Mouse (Mus musculus) C2C12 (cell line): Measurements from ENCODE around the gene Lman1l. TPM values are rescaled to one million over a fixed set of nuclear protein-coding genes. Genes with fewer than 3 reads are reported as not detected.

Experiments used
- H3K27me3 ChIP-seq: one replicate; pipeline ENCODE4 v1.6.1; 2011; ENCODE audit not compliant: control insufficient read depth, insufficient read depth, insufficient read length
- H3K36me3 ChIP-seq: one replicate; pipeline ENCODE4 v1.6.1; 2011; ENCODE audit not compliant: control insufficient read depth, insufficient read depth
- H3K4me3 ChIP-seq: one replicate; pipeline ENCODE4 v1.5.1; 2011; ENCODE audit warnings: mild to moderate bottlenecking, control low read depth; ENCODE audit not compliant: poor library complexity, insufficient read depth, severe bottlenecking
- H3K79me2 ChIP-seq: one replicate; pipeline ENCODE4 v1.6.1; 2011; ENCODE audit not compliant: control insufficient read depth, insufficient read depth
- H3K79me3 ChIP-seq: one replicate; pipeline ENCODE4 v1.6.1; 2011; ENCODE audit warnings: low read depth, control low read depth
- H3ac ChIP-seq: one replicate; pipeline ENCODE3; 2011; ENCODE audit warnings: low read depth; ENCODE audit not compliant: control insufficient read depth, insufficient read length
- CEBPB ChIP-seq: IDR thresholded peaks from one replicate; pipeline ENCODE4 v1.6.1; 2011; ENCODE audit warnings: low read depth, mild to moderate bottlenecking, control low read depth, moderate library complexity
- CTCF ChIP-seq: IDR thresholded peaks from one replicate; pipeline ENCODE4 v1.5.1; 2011; ENCODE audit not compliant: control insufficient read depth, insufficient read depth, insufficient read length
- FOSL1 ChIP-seq: IDR thresholded peaks from one replicate; pipeline ENCODE4 v1.8.0; 2011; ENCODE audit warnings: mild to moderate bottlenecking, low read length; ENCODE audit not compliant: poor library complexity, insufficient read depth, severe bottlenecking
- MAX ChIP-seq: IDR thresholded peaks from one replicate; pipeline ENCODE4 v1.6.1; 2011; ENCODE audit warnings: mild to moderate bottlenecking, control low read depth
- MYOD1 ChIP-seq: IDR thresholded peaks from one replicate; pipeline ENCODE4 v1.6.1; 2011; ENCODE audit warnings: low read depth; ENCODE audit not compliant: control insufficient read depth, insufficient read length
- MYOG ChIP-seq: IDR thresholded peaks from one replicate; pipeline ENCODE4 v1.6.1; 2011; ENCODE audit not compliant: control insufficient read depth, insufficient read length; ENCODE audit errors: extremely low read depth
- USF1 ChIP-seq: IDR thresholded peaks from one replicate; pipeline ENCODE4 v1.6.1; 2011; ENCODE audit warnings: low read depth, mild to moderate bottlenecking, control low read depth, moderate library complexity
- polyA plus RNA-seq: library from polyadenylated mRNA; unstranded; fragments of >200 nt; fragmentation: generic; extraction: Trizol; gene quantifications from one replicate; pipeline ENCODE4 v1.2.1, GENCODE M21; 2012; ENCODE audit warnings: missing spikeins

Gene Lman1l
- polyA plus RNA-seq, 1 experiment: 0.68 TPM

- Histone ChIP-seq H3K27me3 (no peaks in the 10 kb centered on the region), H3K79me3 (peaks cover 50% of the 10 kb centered on the region), H3K79me2 (peaks cover 59% of the 10 kb centered on the region), H3ac (peak overlapping the region; percentile 98), H3K4me3 (peak overlapping the region; percentile 79), H3K36me3 (peaks cover 7% of the 10 kb centered on the region)
- TF ChIP-seq FOSL1: no peak
- TF ChIP-seq MAX: no peak
- no peak for TF ChIP-seq CEBPB
- TF ChIP-seq USF1: no peak
- no peak for TF ChIP-seq MYOD1
- no peak for TF ChIP-seq MYOG
- TF ChIP-seq CTCF: no peak
Measured at GRCm38 (mm10) chr9:57644442-57644943, 23.9 kb upstream of the Lman1l start.

DNA sequence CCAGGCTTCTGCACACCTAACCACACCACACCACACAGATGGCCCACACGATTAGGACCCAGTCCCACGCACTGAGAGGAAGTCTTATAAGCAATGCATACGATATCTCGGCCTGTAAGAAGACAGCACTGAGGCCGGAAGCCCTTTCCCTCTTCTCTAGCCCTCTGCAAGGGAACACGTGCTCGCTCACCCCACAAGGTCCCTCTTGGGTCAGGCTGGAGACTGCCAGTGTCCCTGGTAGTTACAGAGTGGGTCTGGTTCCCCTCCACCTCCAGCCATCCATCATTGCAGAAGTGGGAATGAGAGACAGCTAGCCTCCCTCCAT is 23.2 kb upstream of the Lman1l start:
- Histone ChIP-seq H3K4me3 (no peak overlapping the region), H3K79me2 (peaks cover 66% of the 10 kb centered on the region), H3ac (peak overlapping the region; percentile 19), H3K36me3 (peaks cover 7% of the 10 kb centered on the region), H3K27me3 (no peaks in the 10 kb centered on the region), H3K79me3 (peaks cover 57% of the 10 kb centered on the region)
- TF ChIP-seq MYOD1: no peak
- TF ChIP-seq CEBPB: no peak
- TF ChIP-seq FOSL1: no peak
- no peak for TF ChIP-seq CTCF
- no peak for TF ChIP-seq MAX
- TF ChIP-seq USF1: no peak
- no peak for TF ChIP-seq MYOG

- H3K4me3 ChIP-seq: no peak overlapping the region
- H3K79me2 ChIP-seq: peaks cover 71% of the 10 kb centered on the region
- H3K79me3 ChIP-seq: peaks cover 62% of the 10 kb centered on the region
- H3ac ChIP-seq: peak overlapping the region; percentile 19
- H3K27me3 ChIP-seq: no peaks in the 10 kb centered on the region
- TF ChIP-seq CEBPB: no peak
- no peak for TF ChIP-seq FOSL1
- no peak for TF ChIP-seq USF1
- TF ChIP-seq MYOG: no peak
- H3K36me3 ChIP-seq: peaks cover 7% of the 10 kb centered on the region
Measured at GRCm38 (mm10) chr9:57643169-57643855, 22.7 kb upstream of the Lman1l start.

- Histone ChIP-seq H3K4me3 (no peak overlapping the region), H3K27me3 (no peaks in the 10 kb centered on the region), H3K79me3 (peaks cover 75% of the 10 kb centered on the region), H3K79me2 (peaks cover 84% of the 10 kb centered on the region), H3ac (no peak overlapping the region), H3K36me3 (peaks cover 7% of the 10 kb centered on the region)
- TF ChIP-seq MAX (no peak), CTCF (no peak), USF1 (no peak), FOSL1 (no peak)
Measured at GRCm38 (mm10) chr9:57641775-57642550, 21.4 kb upstream of the Lman1l start.

DNA sequence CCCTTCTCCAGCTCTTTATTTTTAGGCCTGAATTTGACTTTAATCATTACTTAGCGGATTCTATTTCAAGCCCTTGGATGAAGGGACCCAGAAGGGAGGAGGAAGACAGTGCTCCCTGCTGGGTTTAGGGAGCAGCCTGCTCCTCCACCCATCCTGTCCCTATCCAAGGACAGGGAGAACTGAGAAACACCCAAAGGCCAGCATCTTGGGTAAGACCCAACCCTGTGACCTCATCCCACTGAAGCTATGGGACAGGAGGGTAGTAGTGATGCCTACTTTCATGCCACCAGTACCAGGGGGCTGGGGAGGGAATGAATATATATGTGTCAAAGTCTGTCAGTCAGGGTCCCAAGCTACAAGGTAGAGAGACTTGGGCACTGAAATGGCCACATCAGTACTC is 20.4 kb upstream of the Lman1l start:
- peaks cover 93% of the 10 kb centered on the region for H3K79me2 ChIP-seq
- H3K4me3 ChIP-seq: no peak overlapping the region
- H3K79me3 ChIP-seq: peaks cover 85% of the 10 kb centered on the region
- H3ac ChIP-seq: no peak overlapping the region
- TF ChIP-seq FOSL1: no peak
- H3K27me3 ChIP-seq: no peaks in the 10 kb centered on the region
- peaks cover 7% of the 10 kb centered on the region for H3K36me3 ChIP-seq

DNA sequence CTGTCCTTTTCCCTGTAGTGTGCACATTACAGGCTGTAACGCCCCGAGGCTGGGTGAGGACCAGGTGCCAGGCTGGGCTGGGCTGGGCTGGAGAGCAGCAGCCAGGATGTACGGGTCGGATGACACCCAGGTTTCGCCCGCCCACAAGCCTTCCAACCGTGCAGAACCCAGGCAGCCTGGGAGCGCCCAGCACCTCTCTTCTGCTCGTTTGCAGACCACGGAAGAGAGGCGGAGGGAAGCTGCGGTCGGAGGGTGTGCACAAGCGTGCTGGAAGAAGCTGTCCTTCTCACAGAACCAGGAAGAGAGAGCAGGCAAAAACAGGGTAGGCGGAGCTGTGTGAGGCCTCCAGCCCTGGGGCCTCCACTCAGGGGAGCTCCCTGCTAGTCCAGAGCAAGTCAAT is 19.8 kb upstream of the Lman1l start:
- TF ChIP-seq CTCF (no peak), CEBPB (no peak), USF1 (no peak), MYOD1 (no peak), FOSL1 (no peak), MYOG (no peak), MAX (no peak)
- Histone ChIP-seq H3K79me3 (peaks cover 91% of the 10 kb centered on the region), H3K27me3 (no peaks in the 10 kb centered on the region), H3K36me3 (peaks cover 7% of the 10 kb centered on the region), H3K4me3 (no peak overlapping the region), H3ac (peak overlapping the region; percentile 48), H3K79me2 (peaks cover 100% of the 10 kb centered on the region)
